Mouse (Mus musculus) hindbrain, embryonic 14.5 days (tissue): Measurements from ENCODE around the gene Ssh2. TPM values are rescaled to one million over a fixed set of nuclear protein-coding genes. Genes with fewer than 3 reads are reported as not detected.

Source experiments
- ATAC-seq: fragments of 200-750 bp; cut with Nextera tagmentation; 2 replicates; pipeline ENCODE4 v1.8.0; 2017; ENCODE audit warnings: moderate number of reproducible peaks, mild to moderate bottlenecking, moderate TSS enrichment, moderate library complexity; ENCODE audit not compliant: low FRiP score
- DNase-seq: peaks from one replicate; pipeline ENCODE4 v3.0.0-alpha.2; 2015; ENCODE audit warnings: low spot score
- H3K27ac ChIP-seq: fragments of 300-500 bp; sonication (generic); 2 replicates; pipeline ENCODE4 v1.5.1; 2014; ENCODE audit warnings: mild to moderate bottlenecking, moderate library complexity
- H3K27me3 ChIP-seq: fragments of 300-500 bp; sonication (generic); 2 replicates; pipeline ENCODE4 v1.6.1; 2014; ENCODE audit warnings: mild to moderate bottlenecking, low read length, mixed read lengths; ENCODE audit not compliant: control insufficient read depth, insufficient read depth
- H3K36me3 ChIP-seq: fragments of 300-500 bp; sonication (generic); replicated peaks from 2 replicates; pipeline ENCODE4 v1.6.1; 2014; ENCODE audit not compliant: control insufficient read depth, insufficient read depth
- H3K4me1 ChIP-seq: fragments of 300-500 bp; sonication (generic); replicated peaks from 2 replicates; pipeline ENCODE4 v1.6.1; 2014; ENCODE audit warnings: antibody characterized with exemption, low read length, mixed read lengths; ENCODE audit not compliant: control insufficient read depth, insufficient read depth
- H3K4me2 ChIP-seq: fragments of 300-500 bp; sonication (generic); replicated peaks from 2 replicates; pipeline ENCODE4 v1.6.1; 2014; ENCODE audit warnings: mild to moderate bottlenecking, moderate library complexity
- H3K4me3 ChIP-seq: fragments of 300-500 bp; sonication (generic); replicated peaks from 2 replicates; pipeline ENCODE4 v1.5.1; 2014; ENCODE audit warnings: mild to moderate bottlenecking, low read length
- H3K9ac ChIP-seq: fragments of 300-500 bp; sonication (generic); 2 replicates; pipeline ENCODE4 v1.6.1; 2014
- H3K9me3 ChIP-seq: fragments of 300-500 bp; sonication (generic); 2 replicates; pipeline ENCODE4 v1.6.1; 2016; ENCODE audit warnings: low read length; ENCODE audit not compliant: control insufficient read depth
- WGBS: fragments of 180-500 bp; shearing (Covaris S2); extraction: QIAGEN DNeasy Blood & Tissue Kit; methylation state at CpG from one replicate; pipeline ENCODE4 v1.1.7; 2014; 5-methylcytosine and 5-hydroxymethylcytosine counted together
- polyA plus RNA-seq: library from polyadenylated mRNA; unstranded; fragments of >200 nt; fragmentation: Nextera tagmentation; extraction: Ambion mirVana; gene quantifications from 2 replicates; pipeline ENCODE4 v1.2.1, GENCODE M21; 2014

Ssh2 gene
- polyA plus RNA-seq, 1 experiment from 2014 or later = 23.2 TPM

GRCm38 (mm10) chr11:77406329-77406728, 190.2 kb downstream of the Ssh2 start:
- Histone ChIP-seq H3K36me3 (peaks cover 7% of the 10 kb centered on the region; the same call in 1 of the 2 replicates), H3K4me1 (no peaks in the 10 kb centered on the region), H3K4me2 (no peak overlapping the region)

GRCm38 (mm10) chr11:77409879-77410278, 193.8 kb downstream of the Ssh2 start:
- no peaks in the 10 kb centered on the region for H3K27me3 ChIP-seq
- H3K4me2 ChIP-seq = no peak overlapping the region
- no peaks in the 10 kb centered on the region for H3K9me3 ChIP-seq
- WGBS = 90% methylated on average over 6 of the region's 6 CpGs
- no peak overlapping the region for H3K9ac ChIP-seq
- ATAC-seq (no peak), DNase-seq (no peak)
- peaks cover 7% of the 10 kb centered on the region; the same call in 1 of the 2 replicates for H3K36me3 ChIP-seq
- H3K27ac ChIP-seq = no peak overlapping the region
- no peak overlapping the region for H3K4me3 ChIP-seq
- no peaks in the 10 kb centered on the region for H3K4me1 ChIP-seq

More at GRCm38 (mm10) chr11:77406329-77406728, 190.2 kb downstream of the Ssh2 start:
- Histone ChIP-seq H3K27ac (no peak overlapping the region), H3K9me3 (no peaks in the 10 kb centered on the region), H3K4me3 (no peak overlapping the region), H3K27me3 (no peaks in the 10 kb centered on the region), H3K9ac (no peak overlapping the region)
- ATAC-seq (no peak), DNase-seq (no peak)
- 75% methylated on average over 2 of the region's 2 CpGs for WGBS

- Histone ChIP-seq H3K4me3 (no peak overlapping the region), H3K27ac (no peak overlapping the region)
- no peak for ATAC-seq
Observed at GRCm38 (mm10) chr11:77411284-77411683, 195.2 kb downstream of the Ssh2 start.

GRCm38 (mm10) chr11:77414141-77414839, 198.2 kb downstream of the Ssh2 start:
- no peak overlapping the region for H3K9ac ChIP-seq
- no peaks in the 10 kb centered on the region for H3K36me3 ChIP-seq
- no peaks in the 10 kb centered on the region for H3K27me3 ChIP-seq
- H3K4me1 ChIP-seq = no peaks in the 10 kb centered on the region
- no peak for ATAC-seq
- H3K4me2 ChIP-seq = no peak overlapping the region
- DNase-seq = no peak
- H3K9me3 ChIP-seq = no peaks in the 10 kb centered on the region
- no peak overlapping the region for H3K27ac ChIP-seq
- no peak overlapping the region for H3K4me3 ChIP-seq
- WGBS = 87% methylated on average over 2 of the region's 2 CpGs

More at GRCm38 (mm10) chr11:77411284-77411683, 195.2 kb downstream of the Ssh2 start:
- H3K27me3 ChIP-seq = no peaks in the 10 kb centered on the region
- DNase-seq = no peak
- H3K4me2 ChIP-seq = no peak overlapping the region
- H3K36me3 ChIP-seq = peaks cover 7% of the 10 kb centered on the region; the same call in 1 of the 2 replicates
- no peaks in the 10 kb centered on the region for H3K9me3 ChIP-seq
- no peak overlapping the region for H3K9ac ChIP-seq
- no peaks in the 10 kb centered on the region for H3K4me1 ChIP-seq

- no peak overlapping the region for H3K4me2 ChIP-seq
- no peak for ATAC-seq
- WGBS = 75% methylated on average over 4 of the region's 4 CpGs
Observed at GRCm38 (mm10) chr11:77416212-77417000, 200.3 kb downstream of the Ssh2 start.

GRCm38 (mm10) chr11:77418021-77418420, 201.9 kb downstream of the Ssh2 start:
- ATAC-seq = no peak
- Histone ChIP-seq H3K4me3 (no peak overlapping the region), H3K27me3 (no peaks in the 10 kb centered on the region), H3K4me1 (no peaks in the 10 kb centered on the region), H3K9me3 (no peaks in the 10 kb centered on the region), H3K36me3 (peaks cover 13% of the 10 kb centered on the region), H3K27ac (no peak overlapping the region), H3K9ac (no peak overlapping the region), H3K4me2 (no peak overlapping the region)
- DNase-seq = no peak
- WGBS = 97% methylated on average over 4 of the region's 4 CpGs

More at GRCm38 (mm10) chr11:77416212-77417000, 200.3 kb downstream of the Ssh2 start:
- no peak for DNase-seq
- H3K36me3 ChIP-seq = no peaks in the 10 kb centered on the region
- no peaks in the 10 kb centered on the region for H3K9me3 ChIP-seq
- H3K4me3 ChIP-seq = no peak overlapping the region
- H3K27ac ChIP-seq = no peak overlapping the region
- H3K27me3 ChIP-seq = no peaks in the 10 kb centered on the region
- no peak overlapping the region for H3K9ac ChIP-seq
- H3K4me1 ChIP-seq = no peaks in the 10 kb centered on the region

- H3K27me3 ChIP-seq = no peaks in the 10 kb centered on the region
- no peak for ATAC-seq
- no peak for DNase-seq
- 88% methylated on average over 4 of the region's 4 CpGs for WGBS
- peaks cover 43% of the 10 kb centered on the region for H3K36me3 ChIP-seq
- no peak overlapping the region for H3K27ac ChIP-seq
- no peaks in the 10 kb centered on the region for H3K4me1 ChIP-seq
- H3K9me3 ChIP-seq = no peaks in the 10 kb centered on the region
- no peak overlapping the region for H3K4me3 ChIP-seq
- no peak overlapping the region for H3K9ac ChIP-seq
- no peak overlapping the region for H3K4me2 ChIP-seq
Observed at GRCm38 (mm10) chr11:77423175-77423859, 207.2 kb downstream of the Ssh2 start.

GRCm38 (mm10) chr11:77428446-77428845, 212.4 kb downstream of the Ssh2 start:
- H3K9me3 ChIP-seq = no peaks in the 10 kb centered on the region
- H3K36me3 ChIP-seq = peaks cover 50% of the 10 kb centered on the region
- no peaks in the 10 kb centered on the region for H3K27me3 ChIP-seq
- H3K4me1 ChIP-seq = no peaks in the 10 kb centered on the region
- H3K4me2 ChIP-seq = no peak overlapping the region
- WGBS = 95% methylated on average over 1 of the region's 1 CpGs
- H3K4me3 ChIP-seq = no peak overlapping the region
- ATAC-seq (no peak), DNase-seq (no peak)
- no peak overlapping the region for H3K9ac ChIP-seq
- H3K27ac ChIP-seq = no peak overlapping the region

- DNase-seq (no peak), ATAC-seq (no peak)
- no peaks in the 10 kb centered on the region for H3K9me3 ChIP-seq
- no peaks in the 10 kb centered on the region for H3K27me3 ChIP-seq
- H3K4me3 ChIP-seq = no peak overlapping the region
- WGBS = 90% methylated on average over 2 of the region's 2 CpGs
- H3K27ac ChIP-seq = no peak overlapping the region
- no peak overlapping the region for H3K4me2 ChIP-seq
- H3K9ac ChIP-seq = no peak overlapping the region
- H3K4me1 ChIP-seq = no peaks in the 10 kb centered on the region
- peaks cover 49% of the 10 kb centered on the region for H3K36me3 ChIP-seq
Observed at GRCm38 (mm10) chr11:77437026-77437425, 220.9 kb downstream of the Ssh2 start.
